Mouse (Mus musculus) bone marrow, adult 2 months (tissue): Measurements from ENCODE around the gene Scaper.

Experiments used
- CTCF ChIP-seq: fragments of 200-500 bp; IDR thresholded peaks from 2 replicates; pipeline ENCODE4 v1.5.1; 2011; ENCODE audit warnings: low read length, control low read depth; ENCODE audit not compliant: control insufficient read depth, insufficient read depth
- POLR2A ChIP-seq: fragments of 200-500 bp; IDR thresholded peaks from 2 replicates; pipeline ENCODE4 v1.6.1; 2011; ENCODE audit warnings: low read depth, mild to moderate bottlenecking, control low read depth, low read length, borderline replicate concordance; ENCODE audit not compliant: control insufficient read depth

- TF ChIP-seq CTCF (peak; percentile 57), POLR2A (no peak)
Measured at GRCm38 (mm10) chr9:55535907-55536306, 402.0 kb downstream of the Scaper start.
